ENCODE assay signal across 9 mouse cellular contexts in genomic region chr4:108458201-108458741, GRCm38 (mm10). TPM values are rescaled to one million over a fixed set of nuclear protein-coding genes. Genes with fewer than 3 reads are reported as not detected.
DNase-seq lines count a peak whose midpoint lies in the region; ATAC-seq and TF ChIP-seq lines count a peak whose summit lies in the region.
"Had no signal": no experiment of that assay in that cellular context is flagged by ENCODE, and none has a peak within 500 bp of the region (broad histone marks: within the 10 kb centered on the region; RNA-seq: fewer than 3 reads in every experiment).

No protein-coding gene starts in this region.

- H3K4me1 ChIP-seq in ES-Bruce4 (ENCODE audit: control insufficient read depth, insufficient read depth, low read length) = no peaks in the 10 kb centered on the region
- H3K4me1 ChIP-seq in forebrain, embryonic 10.5 days = peaks cover 32% of the 10 kb centered on the region
- peaks cover 6% of the 10 kb centered on the region; the same call in 1 of the 2 replicates for H3K4me1 ChIP-seq in limb, embryonic 14.5 days (ENCODE audit: control insufficient read depth, insufficient read depth, low read length)
- peaks cover 9% of the 10 kb centered on the region for H3K4me1 ChIP-seq in neural tube, embryonic 14.5 days (ENCODE audit: control insufficient read depth, insufficient read depth, low read length)

- peak overlapping the region; percentile 92; the same call in 1 of the 2 replicates for H3K27ac ChIP-seq in gastrocnemius, adult 2 months
- no peak overlapping the region for H3K27ac ChIP-seq in ES-Bruce4 (ENCODE audit: insufficient read depth, low read length)
- peak overlapping the region; percentile 98 for H3K27ac ChIP-seq in forebrain, embryonic 10.5 days
- H3K27ac ChIP-seq in limb, embryonic 14.5 days (replicated peaks; ENCODE audit: low read depth, low read length) = peak overlapping the region; percentile 98
- peak overlapping the region; percentile 99; the same call in 1 of the 2 replicates for H3K27ac ChIP-seq in neural tube, embryonic 14.5 days (ENCODE audit: low read depth, low read length)

- 37% methylated on average over 5 of the region's 5 CpGs for WGBS in forebrain, embryonic 10.5 days
- 23% methylated on average over 5 of the region's 5 CpGs for WGBS in limb, embryonic 14.5 days
- WGBS in neural tube, embryonic 14.5 days = 38% methylated on average over 5 of the region's 5 CpGs

- H3K9ac ChIP-seq in ES-Bruce4 (ENCODE audit: low read depth, poor library complexity, severe bottlenecking) = peak overlapping the region; percentile 94; the same call in 1 of the 2 replicates
- H3K9ac ChIP-seq in limb, embryonic 14.5 days (ENCODE audit: low read depth, low read length, severe bottlenecking) = peak overlapping the region; percentile 98
- H3K9ac ChIP-seq in neural tube, embryonic 14.5 days (replicated peaks; ENCODE audit: low read depth, low read length) = no peak overlapping the region; the same call in 1 of the 2 replicates

- no peak for TF ChIP-seq CTCF in gastrocnemius, adult 2 months (IDR thresholded peaks at IDR 0.05)
- TF ChIP-seq CTCF in ES-Bruce4 (IDR thresholded peaks at IDR 0.05; ENCODE audit: low read depth, low read length) = no peak

- TF ChIP-seq POLR2A in ES-Bruce4 (IDR thresholded peaks at IDR 0.05; ENCODE audit: insufficient read depth, low read length) = no peak
- no peak for TF ChIP-seq POLR2A in limb, embryonic 14.5 days (IDR thresholded peaks at IDR 0.05; ENCODE audit: borderline replicate concordance, extremely low read depth, insufficient read depth, insufficient read length)

- ATAC-seq in limb, embryonic 14.5 days (ENCODE audit: low FRiP score, low read depth) = no peak
- ATAC-seq in neural tube, embryonic 14.5 days (ENCODE audit: low read depth) = no peak

- no peaks in the 10 kb centered on the region for H3K9me3 ChIP-seq in ES-Bruce4 (replicated peaks; ENCODE audit: control insufficient read depth, insufficient read depth, low read length, poor library complexity, severe bottlenecking)
- H3K9me3 ChIP-seq in forebrain, embryonic 10.5 days = peaks cover 9% of the 10 kb centered on the region; the same call in 1 of the 2 replicates
- no peaks in the 10 kb centered on the region for H3K9me3 ChIP-seq in limb, embryonic 14.5 days (ENCODE audit: control insufficient read depth, low read length)
- no peaks in the 10 kb centered on the region for H3K9me3 ChIP-seq in neural tube, embryonic 14.5 days (ENCODE audit: control insufficient read depth, low read length)

- H3K27me3 ChIP-seq in ES-Bruce4 (ENCODE audit: control insufficient read depth, insufficient read depth, low read length, poor library complexity, severe bottlenecking) = no peaks in the 10 kb centered on the region
- no peaks in the 10 kb centered on the region for H3K27me3 ChIP-seq in forebrain, embryonic 10.5 days (ENCODE audit: poor library complexity, severe bottlenecking)
- H3K27me3 ChIP-seq in limb, embryonic 14.5 days (ENCODE audit: control insufficient read depth, insufficient read depth, low read length) = no peaks in the 10 kb centered on the region
- no peaks in the 10 kb centered on the region for H3K27me3 ChIP-seq in neural tube, embryonic 14.5 days (ENCODE audit: control insufficient read depth, insufficient read depth, low read length)

- H3K4me3 ChIP-seq in gastrocnemius, adult 2 months = peak overlapping the region; percentile 92
- no peak overlapping the region for H3K4me3 ChIP-seq in ES-Bruce4 (ENCODE audit: low read depth, low read length)
- H3K4me3 ChIP-seq in forebrain, embryonic 10.5 days = peak overlapping the region; percentile 86
- peak overlapping the region; percentile 99 for H3K4me3 ChIP-seq in limb, embryonic 14.5 days (replicated peaks; ENCODE audit: low read length)
- peak overlapping the region; percentile 100 for H3K4me3 ChIP-seq in neural tube, embryonic 14.5 days (ENCODE audit: low read depth, low read length)

- intact Hi-C loops in gastrocnemius, adult 2 months (cut with DNase I) = loop anchor here (2.0 kb wide), 2 partner anchors 51 to 69 kb away; partner anchors contain the start of gene Gpx7
- intact Hi-C loops in gastrocnemius, postnatal 36 days (cut with DNase I) = loop anchor here (5.0 kb wide), 2 partner anchors 51 to 111 kb away; partner anchors contain the start of gene Gpx7

- H3K36me3 ChIP-seq in ES-Bruce4 (ENCODE audit: control insufficient read depth, insufficient read depth, low read length, poor library complexity, severe bottlenecking) = no peaks in the 10 kb centered on the region; the same call in 1 of the 2 replicates
- H3K36me3 ChIP-seq in forebrain, embryonic 10.5 days (replicated peaks) = peaks cover 15% of the 10 kb centered on the region
- no peaks in the 10 kb centered on the region; the same call in 1 of the 2 replicates for H3K36me3 ChIP-seq in limb, embryonic 14.5 days (ENCODE audit: control insufficient read depth, insufficient read depth, low read length)
- H3K36me3 ChIP-seq in neural tube, embryonic 14.5 days (ENCODE audit: control insufficient read depth, insufficient read depth, low read length) = no peaks in the 10 kb centered on the region

- TF ChIP-seq EP300 in ES-Bruce4 (IDR thresholded peaks at IDR 0.05; ENCODE audit: insufficient read depth, low read depth, low read length) = no peak

- H3K4me2 ChIP-seq in limb, embryonic 14.5 days (replicated peaks; ENCODE audit: low read depth, low read length, severe bottlenecking) = peak overlapping the region; percentile 89
- peak overlapping the region; percentile 61 for H3K4me2 ChIP-seq in neural tube, embryonic 14.5 days (ENCODE audit: low read depth, low read length)

- DNase-seq in gastrocnemius, adult 2 months = no peak
- no peak for DNase-seq in gastrocnemius, postnatal 36 days
- DNase-seq in forebrain, embryonic 10.5 days (ENCODE audit: extremely low spot score, low spot score) = no peak
- DNase-seq in limb, embryonic 14.5 days (ENCODE audit: low spot score) = peak; percentile 22
- no peak for DNase-seq in urinary bladder, postnatal 10 days (ENCODE audit: low spot score)
- DNase-seq in right cerebral cortex, adult 18-20 months = no peak

RNA-seq across cellular contexts. Expression of gene Tut4, which starts 1.0 kb away (rescaled TPM):
- total RNA-seq in gastrocnemius, adult 2 months (2021) = 10 to 100 TPM; 19.0 to 20.0 TPM
- total RNA-seq in gastrocnemius, postnatal 36 days (2021) = 10 to 100 TPM; 15.7 to 23.2 TPM
- 75.9 and 88.3 TPM in 2 replicates for polyA plus RNA-seq in ES-Bruce4 (2011; ENCODE audit: insufficient read depth, insufficient read length, low read depth, missing spikeins)
- polyA plus RNA-seq in forebrain, embryonic 10.5 days (2016; fragmentation: Nextera tagmentation; extraction: Ambion mirVana) = 83.3 and 85.1 TPM in 2 replicates
- polyA plus RNA-seq in limb, embryonic 14.5 days (2012; rRNA removed) = 197 and 222 TPM in 2 replicates
- 59.1 and 73.9 TPM in 2 replicates for polyA plus RNA-seq in limb, embryonic 14.5 days (2014; fragmentation: Nextera tagmentation; extraction: Ambion mirVana)
- polyA plus RNA-seq in neural tube, embryonic 14.5 days (2014; fragmentation: Nextera tagmentation; extraction: Ambion mirVana) = 55.8 and 65.8 TPM in 2 replicates

RNA-seq across cellular contexts. Expression of gene Gpx7, which starts 51.5 kb away (rescaled TPM):
- total RNA-seq in gastrocnemius, adult 2 months (2021) = 1 to 10 TPM; 6.3 TPM
- total RNA-seq in gastrocnemius, postnatal 36 days (2021) = 1 to 10 TPM; 5.7 to 6.0 TPM
- polyA plus RNA-seq in ES-Bruce4 (2011; ENCODE audit: insufficient read depth, insufficient read length, low read depth, missing spikeins) = 11.3 and 11.5 TPM in 2 replicates
- 30.5 and 34.8 TPM in 2 replicates for polyA plus RNA-seq in forebrain, embryonic 10.5 days (2016; fragmentation: Nextera tagmentation; extraction: Ambion mirVana)
- polyA plus RNA-seq in limb, embryonic 14.5 days (2012; rRNA removed) = 92.8 and 98.8 TPM in 2 replicates
- 104 and 117 TPM in 2 replicates for polyA plus RNA-seq in limb, embryonic 14.5 days (2014; fragmentation: Nextera tagmentation; extraction: Ambion mirVana)
- 21.7 and 37.4 TPM in 2 replicates for polyA plus RNA-seq in neural tube, embryonic 14.5 days (2014; fragmentation: Nextera tagmentation; extraction: Ambion mirVana)
- polyA plus RNA-seq: C2C12 had no signal
